Mouse (Mus musculus) liver, embryonic 11.5 days (tissue): ENCODE results near the gene Plekhg3. TPM values are rescaled to one million over a fixed set of nuclear protein-coding genes. Genes with fewer than 3 reads are reported as not detected.
A peak's percentile ranks its signal among the peaks of the same experiment; 100 is the strongest.

Experiments
- ATAC-seq: fragments of 200-750 bp; cut with Nextera tagmentation; replicated peaks from 2 replicates; pipeline ENCODE4 v1.8.0; 2017; ENCODE audit warnings: moderate number of reproducible peaks, mild to moderate bottlenecking, moderate TSS enrichment, moderate library complexity; ENCODE audit not compliant: low FRiP score
- DNase-seq: peaks from one replicate; pipeline ENCODE4 v3.0.0-alpha.2; 2017; ENCODE audit warnings: low spot score
- H3K27ac ChIP-seq: fragments of 300-500 bp; sonication (generic); 2 replicates; pipeline ENCODE4 v1.5.1; 2014; ENCODE audit warnings: mild to moderate bottlenecking, low read depth, low read length, control low read depth
- H3K27me3 ChIP-seq: fragments of 300-500 bp; sonication (generic); replicated peaks from 2 replicates; pipeline ENCODE4 v1.6.1; 2014; ENCODE audit warnings: low read length, mixed read lengths; ENCODE audit not compliant: control insufficient read depth, insufficient read depth
- H3K36me3 ChIP-seq: fragments of 300-500 bp; sonication (generic); 2 replicates; pipeline ENCODE4 v1.6.1; 2014; ENCODE audit warnings: mild to moderate bottlenecking, low read length, moderate library complexity, mixed read lengths; ENCODE audit not compliant: control insufficient read depth, insufficient read depth
- H3K4me1 ChIP-seq: fragments of 300-500 bp; sonication (generic); replicated peaks from 2 replicates; pipeline ENCODE4 v1.6.1; 2014; ENCODE audit warnings: low read length, mixed read lengths; ENCODE audit not compliant: control insufficient read depth, insufficient read depth
- H3K4me2 ChIP-seq: fragments of 300-500 bp; sonication (generic); 2 replicates; pipeline ENCODE4 v1.6.1; 2014; ENCODE audit warnings: mild to moderate bottlenecking, control low read depth, moderate library complexity
- H3K4me3 ChIP-seq: fragments of 300-500 bp; sonication (generic); 2 replicates; pipeline ENCODE4 v1.5.1; 2014; ENCODE audit warnings: low read depth, low read length, control low read depth
- H3K9ac ChIP-seq: fragments of 300-500 bp; sonication (generic); 2 replicates; pipeline ENCODE4 v1.6.1; 2014; ENCODE audit warnings: low read depth, low read length, control low read depth
- H3K9me3 ChIP-seq: fragments of 300-500 bp; sonication (generic); 2 replicates; pipeline ENCODE4 v1.6.1; 2016; ENCODE audit warnings: low read length, inconsistent platforms, mixed read lengths; ENCODE audit not compliant: control insufficient read depth
- WGBS: fragments of 180-500 bp; shearing (Covaris S2); extraction: QIAGEN DNeasy Blood & Tissue Kit; methylation state at CpG from one replicate; pipeline ENCODE4 v1.1.7; 2014; 5-methylcytosine and 5-hydroxymethylcytosine counted together
- polyA plus RNA-seq: library from polyadenylated mRNA; unstranded; fragments of >200 nt; fragmentation: Nextera tagmentation; extraction: Ambion mirVana; gene quantifications from 2 replicates; pipeline ENCODE4 v1.2.1, GENCODE M21; 2014

Gene Plekhg3
- polyA plus RNA-seq, 1 experiment from 2014 or later = 4.1 TPM

DNA sequence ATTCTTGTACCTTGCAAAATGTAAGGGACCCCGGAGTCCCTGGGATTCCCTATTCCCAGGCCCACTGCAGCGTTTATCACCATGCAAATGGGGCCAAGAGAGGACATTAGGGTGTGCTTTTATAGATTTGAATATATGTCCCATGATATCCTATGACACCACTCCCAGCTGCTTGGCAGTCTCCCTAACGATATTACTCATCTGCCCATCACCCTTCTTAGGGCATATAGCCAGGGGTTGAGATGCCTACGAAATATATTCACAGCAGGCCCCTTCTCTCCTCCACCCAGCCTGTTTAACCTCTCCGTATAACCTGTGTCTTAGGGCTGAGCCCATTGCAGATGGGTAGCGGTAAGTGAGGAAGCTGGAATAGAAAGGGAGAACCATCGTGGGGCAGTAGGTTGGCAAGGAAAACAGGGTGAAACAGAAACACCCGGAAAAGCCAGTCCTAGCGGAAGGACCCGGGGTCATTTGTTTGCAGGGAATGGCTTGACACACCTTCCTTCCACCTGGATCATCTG lies 10.1 kb downstream of the Plekhg3 start:
- ATAC-seq (no peak), DNase-seq (no peak)
- H3K27me3 ChIP-seq = peaks cover 2% of the 10 kb centered on the region; the same call in 1 of the 2 replicates
- H3K4me1 ChIP-seq = peaks cover 28% of the 10 kb centered on the region
- H3K4me3 ChIP-seq = no peak overlapping the region
- 77% methylated on average over 10 of the region's 10 CpGs for WGBS
- no peak overlapping the region for H3K9ac ChIP-seq
- H3K9me3 ChIP-seq = no peaks in the 10 kb centered on the region
- H3K27ac ChIP-seq = no peak overlapping the region
- H3K36me3 ChIP-seq = no peaks in the 10 kb centered on the region; the same call in 1 of the 2 replicates
- no peak overlapping the region for H3K4me2 ChIP-seq

DNA sequence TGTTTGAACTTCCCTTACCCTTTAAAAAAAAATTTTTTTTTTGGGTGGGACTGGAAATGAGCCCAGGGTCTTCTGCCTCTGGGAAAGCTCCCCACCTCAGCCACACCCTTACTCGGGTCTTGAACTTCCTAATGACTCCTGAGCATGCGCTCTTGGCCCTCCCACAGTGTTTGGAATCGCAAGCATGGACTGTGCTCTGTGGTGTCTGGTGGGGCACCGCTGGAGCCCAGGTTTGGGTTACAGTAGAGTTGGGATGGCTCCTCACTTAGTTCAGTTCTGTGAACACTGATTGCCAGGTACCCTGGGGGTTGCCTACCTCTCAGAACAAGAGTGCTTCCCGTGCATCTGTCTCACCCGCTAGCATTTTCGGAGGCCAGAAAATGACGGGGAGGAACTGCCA lies 10.8 kb downstream of the Plekhg3 start:
- DNase-seq (no peak), ATAC-seq (no peak)
- Histone ChIP-seq H3K9ac (no peak overlapping the region), H3K4me3 (no peak overlapping the region), H3K9me3 (no peaks in the 10 kb centered on the region), H3K4me2 (no peak overlapping the region), H3K27me3 (0 out of 2 replicates have a peak, but pooled peaks cover 6% of the 10 kb centered on the region), H3K27ac (no peak overlapping the region), H3K4me1 (peaks cover 32% of the 10 kb centered on the region), H3K36me3 (no peaks in the 10 kb centered on the region; the same call in 1 of the 2 replicates)
- WGBS = 51% methylated on average over 8 of the region's 8 CpGs

DNA sequence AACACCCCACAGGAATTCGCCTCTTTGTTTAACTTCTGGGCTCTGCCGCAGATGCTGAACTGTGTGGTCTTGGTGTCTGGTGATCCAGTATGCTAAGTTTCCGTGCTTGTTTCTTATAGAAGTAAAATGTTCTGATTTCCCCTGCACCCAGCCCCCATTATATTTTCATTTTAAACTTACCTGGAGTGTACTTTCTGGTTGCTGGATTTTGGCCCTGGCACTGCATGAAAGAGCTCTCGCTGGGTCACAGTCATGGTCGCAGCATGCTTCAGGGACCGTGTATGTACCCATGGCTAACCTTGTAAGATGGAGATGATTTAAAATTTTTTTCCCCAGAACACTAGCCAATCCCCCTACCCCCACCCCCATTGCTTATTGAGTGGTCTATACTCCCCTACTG lies 11.2 kb downstream of the Plekhg3 start:
- Histone ChIP-seq H3K9ac (no peak overlapping the region), H3K27ac (no peak overlapping the region), H3K9me3 (no peaks in the 10 kb centered on the region), H3K4me2 (no peak overlapping the region), H3K36me3 (no peaks in the 10 kb centered on the region; the same call in 1 of the 2 replicates), H3K4me1 (peaks cover 32% of the 10 kb centered on the region), H3K4me3 (no peak overlapping the region), H3K27me3 (0 out of 2 replicates have a peak, but pooled peaks cover 6% of the 10 kb centered on the region)
- DNase-seq (no peak), ATAC-seq (no peak)
- 80% methylated on average over 6 of the region's 6 CpGs for WGBS

DNA sequence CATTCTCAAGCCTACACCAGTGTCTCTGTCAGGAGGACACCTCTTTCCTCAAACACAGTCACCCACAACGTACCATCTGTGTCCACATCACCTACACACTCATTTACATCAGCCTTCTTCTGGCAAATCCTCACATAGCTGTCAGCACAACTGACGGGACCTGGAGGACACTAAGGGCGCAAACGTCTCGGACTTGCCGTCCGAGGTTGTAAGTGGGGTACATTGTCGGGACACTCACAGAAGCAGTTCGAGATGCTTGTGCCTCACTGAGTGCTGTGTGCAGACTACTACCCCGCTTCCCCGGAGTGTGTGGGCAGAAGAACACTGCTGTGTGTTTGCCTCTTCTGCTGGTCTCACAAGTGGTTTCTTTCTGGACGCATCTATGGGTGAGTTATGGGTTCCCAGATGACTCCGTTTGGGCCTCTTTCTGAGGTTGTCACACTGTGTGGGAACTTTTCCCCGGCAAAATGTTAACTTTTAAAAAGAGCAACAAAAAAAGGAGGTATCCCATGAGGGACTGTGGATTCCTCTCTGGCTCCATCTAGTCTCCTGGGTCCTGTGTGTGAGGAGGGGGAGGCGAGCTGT lies 15.2 kb downstream of the Plekhg3 start:
- DNase-seq = no peak

DNA sequence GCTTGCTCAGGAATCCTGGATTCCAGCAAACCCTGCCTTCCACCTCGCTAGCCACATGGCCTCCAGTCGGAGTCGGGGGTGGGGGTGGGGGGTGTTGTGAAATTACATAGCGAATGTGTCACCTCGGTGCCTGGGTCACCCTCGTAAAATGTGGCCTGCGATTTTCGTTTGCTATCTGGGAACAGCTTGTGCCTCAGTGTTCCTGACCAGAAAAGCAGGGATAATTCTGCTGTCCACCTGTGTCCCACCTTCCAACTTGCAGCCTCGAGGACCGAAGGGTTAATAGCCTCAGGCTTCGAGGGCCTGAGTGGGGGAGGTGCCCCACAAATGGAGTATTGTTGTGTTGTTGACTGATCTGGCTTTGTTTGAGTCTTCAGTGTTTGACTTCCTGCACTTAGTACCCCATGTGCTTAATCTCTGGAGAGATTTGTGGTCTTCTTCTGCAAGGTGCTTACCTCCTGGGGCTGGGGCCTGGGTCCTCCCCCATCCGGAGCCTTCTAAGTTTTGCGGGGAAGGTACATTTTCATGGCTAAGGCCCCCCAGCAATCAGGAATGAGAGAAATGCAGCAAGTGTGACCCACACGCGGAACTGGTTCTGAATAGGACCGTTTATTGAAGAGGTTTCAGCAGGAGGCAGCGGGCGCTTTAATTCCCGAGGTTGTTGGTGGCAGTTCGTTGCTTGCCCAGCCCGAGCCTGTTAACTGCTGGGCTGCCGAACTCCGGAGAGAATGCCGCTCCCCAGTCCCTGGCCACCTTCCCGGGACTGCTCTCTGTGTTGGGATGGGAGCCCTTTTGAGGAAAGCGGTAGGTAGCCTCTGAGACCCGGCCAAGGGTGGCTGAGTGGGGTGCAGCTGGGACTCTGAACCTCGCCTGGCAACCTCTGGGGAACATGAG lies 15.9 kb downstream of the Plekhg3 start:
- Histone ChIP-seq H3K27me3 (peaks cover 13% of the 10 kb centered on the region), H3K36me3 (no peaks in the 10 kb centered on the region), H3K9ac (no peak overlapping the region), H3K4me3 (no peak overlapping the region), H3K4me2 (peak overlapping the region; percentile 29), H3K4me1 (peaks cover 25% of the 10 kb centered on the region), H3K9me3 (no peaks in the 10 kb centered on the region), H3K27ac (no peak overlapping the region)
- ATAC-seq (no peak), DNase-seq (no peak)
- WGBS = 24% methylated on average over 28 of the region's 28 CpGs

More for the DNA sequence above, 15.2 kb downstream of the Plekhg3 start:
- WGBS = 52% methylated on average over 15 of the region's 15 CpGs
- H3K36me3 ChIP-seq = no peaks in the 10 kb centered on the region
- peaks cover 13% of the 10 kb centered on the region for H3K27me3 ChIP-seq
- ATAC-seq = no peak
- H3K4me3 ChIP-seq = no peak overlapping the region
- peak overlapping the region; percentile 29 for H3K4me2 ChIP-seq
- no peaks in the 10 kb centered on the region for H3K9me3 ChIP-seq
- H3K4me1 ChIP-seq = peaks cover 32% of the 10 kb centered on the region
- no peak overlapping the region for H3K27ac ChIP-seq
- H3K9ac ChIP-seq = no peak overlapping the region

DNA sequence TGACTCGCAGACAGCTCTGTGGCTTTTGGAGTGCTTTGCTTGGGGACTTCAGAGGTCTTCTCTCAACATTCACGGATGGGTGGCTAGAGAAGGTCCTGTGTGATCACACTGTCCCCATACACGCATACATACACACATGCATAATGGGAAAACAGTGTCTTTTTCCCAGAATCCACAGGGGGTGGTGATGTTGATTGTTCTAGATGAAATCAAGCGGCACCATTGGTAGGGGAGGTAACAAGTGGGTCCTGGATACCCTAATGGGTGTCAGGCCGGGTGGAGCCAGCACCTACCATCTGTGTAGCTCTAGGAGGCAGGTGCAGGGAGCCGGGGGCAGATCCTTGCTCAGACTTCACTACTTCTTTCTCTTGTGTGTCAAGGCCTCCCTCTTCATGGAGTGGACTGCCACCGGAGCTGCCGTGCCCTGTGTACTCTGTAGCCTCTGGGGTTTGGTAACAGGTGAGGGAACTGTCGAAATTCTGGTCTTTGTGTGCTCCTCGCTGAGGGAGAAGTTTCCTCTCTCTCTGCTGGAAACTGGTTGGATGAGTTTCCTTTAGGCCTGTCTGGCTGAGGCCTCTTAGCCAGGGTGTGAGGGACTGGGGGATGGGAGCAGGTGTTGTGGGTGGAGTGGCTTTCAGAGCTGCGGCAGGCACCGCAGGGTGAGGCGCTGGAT lies 16.9 kb downstream of the Plekhg3 start:
- Histone ChIP-seq H3K4me3 (no peak overlapping the region), H3K4me1 (peaks cover 28% of the 10 kb centered on the region), H3K4me2 (0 out of 2 replicates have a peak overlapping the region, but pooled peaks have one; percentile 4), H3K9me3 (no peaks in the 10 kb centered on the region), H3K9ac (no peak overlapping the region), H3K27ac (peak overlapping the region; percentile 19; the same call in 1 of the 2 replicates), H3K36me3 (no peaks in the 10 kb centered on the region), H3K27me3 (peaks cover 13% of the 10 kb centered on the region)
- no peak for DNase-seq
- ATAC-seq = no peak
- 44% methylated on average over 13 of the region's 13 CpGs for WGBS

DNA sequence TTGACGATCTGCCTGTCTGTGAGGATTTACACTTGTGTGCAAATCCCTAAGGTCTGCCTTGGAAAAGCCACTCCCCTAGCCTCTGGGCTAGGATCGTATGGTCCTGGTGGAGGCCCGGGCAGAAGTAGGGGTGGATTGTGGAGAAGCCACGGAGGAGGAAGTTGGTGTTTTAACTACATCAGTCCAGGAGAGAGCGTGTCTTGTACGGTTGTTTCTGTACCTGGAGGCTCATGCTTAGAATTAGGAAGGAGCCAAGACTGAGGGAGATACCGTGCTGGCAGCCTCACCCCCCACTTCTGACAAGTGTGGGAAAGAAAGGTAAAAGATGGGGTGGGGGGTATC lies 17.4 kb downstream of the Plekhg3 start:
- no peak overlapping the region for H3K27ac ChIP-seq

DNA sequence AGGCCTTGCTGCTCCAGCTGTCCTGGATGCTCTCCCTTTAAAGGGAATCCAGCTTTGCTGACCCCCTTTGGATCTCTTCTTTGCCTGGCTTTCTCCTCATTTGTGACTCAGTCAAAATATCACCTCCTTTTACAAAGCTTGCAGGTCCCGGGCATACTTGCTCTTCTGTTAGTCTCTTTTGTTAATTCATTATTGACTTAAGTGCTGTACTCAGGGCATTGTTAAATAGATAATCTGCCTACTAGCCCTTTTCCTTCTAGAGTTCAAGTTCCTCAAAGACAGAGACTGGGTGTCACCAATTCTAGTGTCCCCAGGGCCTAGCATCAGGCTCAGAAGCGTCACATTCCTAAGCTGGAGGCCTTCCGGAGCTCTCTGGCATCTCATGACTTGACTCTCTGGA lies 18.5 kb downstream of the Plekhg3 start:
- Histone ChIP-seq H3K4me3 (no peak overlapping the region), H3K9ac (no peak overlapping the region), H3K9me3 (no peaks in the 10 kb centered on the region), H3K4me1 (peaks cover 28% of the 10 kb centered on the region), H3K4me2 (no peak overlapping the region), H3K36me3 (no peaks in the 10 kb centered on the region), H3K27me3 (peaks cover 13% of the 10 kb centered on the region), H3K27ac (no peak overlapping the region)
- no peak for ATAC-seq
- 82% methylated on average over 3 of the region's 3 CpGs for WGBS
- no peak for DNase-seq

More for the DNA sequence above, 17.4 kb downstream of the Plekhg3 start:
- no peak overlapping the region for H3K9ac ChIP-seq
- H3K4me1 ChIP-seq = peaks cover 28% of the 10 kb centered on the region
- H3K36me3 ChIP-seq = no peaks in the 10 kb centered on the region
- ATAC-seq (no peak), DNase-seq (no peak)
- H3K27me3 ChIP-seq = peaks cover 13% of the 10 kb centered on the region
- 23% methylated on average over 7 of the region's 7 CpGs for WGBS
- H3K4me2 ChIP-seq = no peak overlapping the region
- no peak overlapping the region for H3K4me3 ChIP-seq
- H3K9me3 ChIP-seq = no peaks in the 10 kb centered on the region
